11 mouse cellular contexts compared by ENCODE assay signal in genomic region chr9:66886818-66887217, GRCm38 (mm10). TPM values are rescaled to one million over a fixed set of nuclear protein-coding genes. Genes with fewer than 3 reads are reported as not detected.
DNase-seq lines count a peak whose midpoint lies in the region; ATAC-seq and TF ChIP-seq lines count a peak whose summit lies in the region.
"Had no signal": no experiment of that assay in that cellular context is flagged by ENCODE, and none has a peak within 500 bp of the region (broad histone marks: within the 10 kb centered on the region; RNA-seq: fewer than 3 reads in every experiment).

No protein-coding gene starts in this region.

- H3K9ac ChIP-seq in forebrain, postnatal 0 days: no peak overlapping the region
- H3K9ac ChIP-seq in midbrain, embryonic 11.5 days (ENCODE audit: low read length): no peak overlapping the region
- no peak overlapping the region for H3K9ac ChIP-seq in midbrain, postnatal 0 days (replicated peaks; ENCODE audit: low read length, poor library complexity, severe bottlenecking)
- H3K9ac ChIP-seq in liver, embryonic 11.5 days (ENCODE audit: low read depth, low read length): no peak overlapping the region
- no peak overlapping the region for H3K9ac ChIP-seq in neural tube, embryonic 14.5 days (replicated peaks; ENCODE audit: low read depth, low read length)
- H3K9ac ChIP-seq: embryonic facial prominence, embryonic 13.5 days; lung, embryonic 15.5 days had no signal

- no peak for ATAC-seq in forebrain, postnatal 0 days
- no peak for ATAC-seq in midbrain, embryonic 11.5 days (ENCODE audit: low FRiP score)
- ATAC-seq in midbrain, postnatal 0 days (ENCODE audit: low FRiP score): no peak
- ATAC-seq in liver, embryonic 11.5 days (replicated peaks; ENCODE audit: low FRiP score): peak; percentile 54; the same call in 1 of the 2 replicates
- ATAC-seq in neural tube, embryonic 14.5 days (ENCODE audit: low read depth): no peak
- ATAC-seq: Patski had no signal

- WGBS in forebrain, embryonic 10.5 days: 80% methylated on average over 6 of the region's 6 CpGs
- WGBS in forebrain, postnatal 0 days: 81% methylated on average over 6 of the region's 6 CpGs
- 81% methylated on average over 6 of the region's 6 CpGs for WGBS in midbrain, embryonic 11.5 days
- 79% methylated on average over 6 of the region's 6 CpGs for WGBS in midbrain, postnatal 0 days
- WGBS in liver, embryonic 11.5 days: 61% methylated on average over 6 of the region's 6 CpGs
- WGBS in neural tube, embryonic 14.5 days: 85% methylated on average over 6 of the region's 6 CpGs

- H3K4me2 ChIP-seq in forebrain, postnatal 0 days (ENCODE audit: low read depth): no peak overlapping the region
- no peak overlapping the region for H3K4me2 ChIP-seq in midbrain, embryonic 11.5 days
- H3K4me2 ChIP-seq in midbrain, postnatal 0 days (ENCODE audit: low read depth, low read length, poor library complexity, severe bottlenecking): no peak overlapping the region
- no peak overlapping the region for H3K4me2 ChIP-seq in liver, embryonic 11.5 days
- H3K4me2 ChIP-seq in neural tube, embryonic 14.5 days (ENCODE audit: low read depth, low read length): no peak overlapping the region
- H3K4me2 ChIP-seq: embryonic facial prominence, embryonic 13.5 days; lung, embryonic 15.5 days had no signal

- no peak for DNase-seq in forebrain, embryonic 10.5 days (ENCODE audit: extremely low spot score, low spot score)
- no peak for DNase-seq in forebrain, postnatal 0 days
- peak; percentile 79 for DNase-seq in midbrain, embryonic 11.5 days (ENCODE audit: low spot score, missing footprints)
- no peak for DNase-seq in midbrain, postnatal 0 days (ENCODE audit: low spot score)
- no peak for DNase-seq in liver, embryonic 11.5 days (ENCODE audit: low spot score)
- DNase-seq in cerebellum, postnatal 36 days: no peak
- DNase-seq in spleen, postnatal 14 days (ENCODE audit: low spot score in 2 of 2): no peak

- H3K27ac ChIP-seq in forebrain, embryonic 10.5 days: 0 out of 2 replicates have a peak overlapping the region, but pooled peaks have one; percentile 8
- H3K27ac ChIP-seq in forebrain, postnatal 0 days (ENCODE audit: low read depth, low read length): no peak overlapping the region
- no peak overlapping the region for H3K27ac ChIP-seq in midbrain, embryonic 11.5 days (ENCODE audit: low read depth, low read length)
- no peak overlapping the region for H3K27ac ChIP-seq in midbrain, postnatal 0 days (ENCODE audit: low read depth, low read length)
- peak overlapping the region; percentile 21; the same call in 1 of the 2 replicates for H3K27ac ChIP-seq in liver, embryonic 11.5 days (ENCODE audit: low read depth, low read length)
- 0 out of 2 replicates have a peak overlapping the region, but pooled peaks have one; percentile 22 for H3K27ac ChIP-seq in neural tube, embryonic 14.5 days (ENCODE audit: low read depth, low read length)
- H3K27ac ChIP-seq: embryonic facial prominence, embryonic 13.5 days; lung, embryonic 15.5 days had no signal

- TF ChIP-seq CTCF in forebrain, postnatal 0 days (IDR thresholded peaks at IDR 0.05; ENCODE audit: low read depth): no peak
- TF ChIP-seq CTCF in midbrain, postnatal 0 days (IDR thresholded peaks at IDR 0.05): no peak

- peaks cover 2% of the 10 kb centered on the region; the same call in 1 of the 2 replicates for H3K9me3 ChIP-seq in forebrain, embryonic 10.5 days
- no peaks in the 10 kb centered on the region for H3K9me3 ChIP-seq in forebrain, postnatal 0 days (ENCODE audit: low read length)
- H3K9me3 ChIP-seq in midbrain, embryonic 11.5 days (ENCODE audit: control insufficient read depth, low read length): no peaks in the 10 kb centered on the region
- no peaks in the 10 kb centered on the region for H3K9me3 ChIP-seq in midbrain, postnatal 0 days (ENCODE audit: low read length)
- no peaks in the 10 kb centered on the region for H3K9me3 ChIP-seq in liver, embryonic 11.5 days (ENCODE audit: control insufficient read depth, low read length)
- H3K9me3 ChIP-seq in neural tube, embryonic 14.5 days (ENCODE audit: control insufficient read depth, low read length): no peaks in the 10 kb centered on the region
- H3K9me3 ChIP-seq: embryonic facial prominence, embryonic 13.5 days; lung, embryonic 15.5 days had no signal

- H3K36me3 ChIP-seq in forebrain, embryonic 10.5 days (replicated peaks): no peaks in the 10 kb centered on the region
- no peaks in the 10 kb centered on the region for H3K36me3 ChIP-seq in forebrain, postnatal 0 days (ENCODE audit: insufficient read depth)
- H3K36me3 ChIP-seq in midbrain, embryonic 11.5 days (ENCODE audit: control insufficient read depth, insufficient read depth, low read length): no peaks in the 10 kb centered on the region
- no peaks in the 10 kb centered on the region for H3K36me3 ChIP-seq in midbrain, postnatal 0 days (ENCODE audit: insufficient read depth, low read length)
- no peaks in the 10 kb centered on the region for H3K36me3 ChIP-seq in liver, embryonic 11.5 days (ENCODE audit: control insufficient read depth, insufficient read depth, low read length)
- no peaks in the 10 kb centered on the region for H3K36me3 ChIP-seq in neural tube, embryonic 14.5 days (ENCODE audit: control insufficient read depth, insufficient read depth, low read length)
- H3K36me3 ChIP-seq: embryonic facial prominence, embryonic 13.5 days; lung, embryonic 15.5 days had no signal

- H3K4me3 ChIP-seq in forebrain, embryonic 10.5 days: no peak overlapping the region
- H3K4me3 ChIP-seq in forebrain, postnatal 0 days (ENCODE audit: low read depth, low read length): no peak overlapping the region
- H3K4me3 ChIP-seq in midbrain, embryonic 11.5 days (ENCODE audit: low read depth, low read length): no peak overlapping the region
- H3K4me3 ChIP-seq in midbrain, postnatal 0 days (ENCODE audit: low read depth, low read length): no peak overlapping the region
- H3K4me3 ChIP-seq in liver, embryonic 11.5 days (ENCODE audit: low read depth, low read length): no peak overlapping the region
- no peak overlapping the region for H3K4me3 ChIP-seq in neural tube, embryonic 14.5 days (ENCODE audit: low read depth, low read length)
- H3K4me3 ChIP-seq: embryonic facial prominence, embryonic 13.5 days; lung, embryonic 15.5 days had no signal

- peaks cover 59% of the 10 kb centered on the region for H3K4me1 ChIP-seq in forebrain, embryonic 10.5 days
- H3K4me1 ChIP-seq in forebrain, postnatal 0 days (ENCODE audit: insufficient read depth): 0 out of 2 replicates have a peak, but pooled peaks cover 3% of the 10 kb centered on the region
- peaks cover 26% of the 10 kb centered on the region for H3K4me1 ChIP-seq in midbrain, embryonic 11.5 days (ENCODE audit: control insufficient read depth, insufficient read depth, low read length)
- no peaks in the 10 kb centered on the region for H3K4me1 ChIP-seq in midbrain, postnatal 0 days (ENCODE audit: insufficient read depth, low read length)
- H3K4me1 ChIP-seq in liver, embryonic 11.5 days (replicated peaks; ENCODE audit: control insufficient read depth, insufficient read depth, low read length): peaks cover 32% of the 10 kb centered on the region
- H3K4me1 ChIP-seq in neural tube, embryonic 14.5 days (ENCODE audit: control insufficient read depth, insufficient read depth, low read length): peaks cover 13% of the 10 kb centered on the region

- no peaks in the 10 kb centered on the region for H3K27me3 ChIP-seq in forebrain, embryonic 10.5 days (ENCODE audit: poor library complexity, severe bottlenecking)
- no peaks in the 10 kb centered on the region for H3K27me3 ChIP-seq in forebrain, postnatal 0 days (ENCODE audit: insufficient read depth, low read length)
- no peaks in the 10 kb centered on the region for H3K27me3 ChIP-seq in midbrain, embryonic 11.5 days (ENCODE audit: control insufficient read depth, insufficient read depth, low read length)
- H3K27me3 ChIP-seq in midbrain, postnatal 0 days (ENCODE audit: insufficient read depth, low read length): no peaks in the 10 kb centered on the region
- no peaks in the 10 kb centered on the region for H3K27me3 ChIP-seq in liver, embryonic 11.5 days (replicated peaks; ENCODE audit: control insufficient read depth, insufficient read depth, low read length)
- no peaks in the 10 kb centered on the region for H3K27me3 ChIP-seq in neural tube, embryonic 14.5 days (ENCODE audit: control insufficient read depth, insufficient read depth, low read length)
- H3K27me3 ChIP-seq: embryonic facial prominence, embryonic 13.5 days; lung, embryonic 15.5 days; Patski had no signal

RNA-seq across cellular contexts. Expression of gene Rab8b, which starts 32.7 kb away (rescaled TPM):
- 33.4 and 34.0 TPM in 2 replicates for polyA plus RNA-seq in forebrain, embryonic 10.5 days (2016; fragmentation: Nextera tagmentation; extraction: Ambion mirVana)
- 22.2 and 30.7 TPM in 2 replicates for total RNA-seq in forebrain, postnatal 0 days (2014; rRNA removed)
- polyA plus RNA-seq in forebrain, postnatal 0 days (2015; fragmentation: Nextera tagmentation; extraction: Ambion mirVana): 6.0 and 20.7 TPM in 2 replicates
- polyA plus RNA-seq in midbrain, embryonic 11.5 days (2014; fragmentation: Nextera tagmentation; extraction: Ambion mirVana): 29.5 and 37.1 TPM in 2 replicates
- total RNA-seq in midbrain, postnatal 0 days (2014; rRNA removed): 26.0 and 29.6 TPM in 2 replicates
- polyA plus RNA-seq in midbrain, postnatal 0 days (2015; fragmentation: Nextera tagmentation; extraction: Ambion mirVana): 15.2 and 18.2 TPM in 2 replicates
- polyA plus RNA-seq in liver, embryonic 11.5 days (2014; fragmentation: Nextera tagmentation; extraction: Ambion mirVana): 43.1 and 44.3 TPM in 2 replicates
- polyA plus RNA-seq in neural tube, embryonic 14.5 days (2014; fragmentation: Nextera tagmentation; extraction: Ambion mirVana): 35.5 and 41.1 TPM in 2 replicates

RNA-seq across cellular contexts. Expression of gene Aph1c, which starts 52.3 kb away (rescaled TPM):
- 1.00 and 1.5 TPM in 2 replicates for polyA plus RNA-seq in forebrain, embryonic 10.5 days (2016; fragmentation: Nextera tagmentation; extraction: Ambion mirVana)
- 1.0 and 2.2 TPM in 2 replicates for total RNA-seq in forebrain, postnatal 0 days (2014; rRNA removed)
- polyA plus RNA-seq in forebrain, postnatal 0 days (2015; fragmentation: Nextera tagmentation; extraction: Ambion mirVana): 2.9 and 3.6 TPM in 2 replicates
- polyA plus RNA-seq in midbrain, embryonic 11.5 days (2014; fragmentation: Nextera tagmentation; extraction: Ambion mirVana): 1.5 and 1.7 TPM in 2 replicates
- 1.3 and 4.1 TPM in 2 replicates for total RNA-seq in midbrain, postnatal 0 days (2014; rRNA removed)
- polyA plus RNA-seq in midbrain, postnatal 0 days (2015; fragmentation: Nextera tagmentation; extraction: Ambion mirVana): 3.4 TPM in 2 replicates
- polyA plus RNA-seq in liver, embryonic 11.5 days (2014; fragmentation: Nextera tagmentation; extraction: Ambion mirVana): 1.6 and 2.0 TPM in 2 replicates
- polyA plus RNA-seq in neural tube, embryonic 14.5 days (2014; fragmentation: Nextera tagmentation; extraction: Ambion mirVana): 2.3 and 4.0 TPM in 2 replicates

RNA-seq across cellular contexts. Expression of gene Rps27l, which starts 59.1 kb away (rescaled TPM):
- polyA plus RNA-seq in forebrain, embryonic 10.5 days (2016; fragmentation: Nextera tagmentation; extraction: Ambion mirVana): 818 and 845 TPM in 2 replicates
- 129 and 139 TPM in 2 replicates for total RNA-seq in forebrain, postnatal 0 days (2014; rRNA removed)
- polyA plus RNA-seq in forebrain, postnatal 0 days (2015; fragmentation: Nextera tagmentation; extraction: Ambion mirVana): 208 and 277 TPM in 2 replicates
- 612 and 702 TPM in 2 replicates for polyA plus RNA-seq in midbrain, embryonic 11.5 days (2014; fragmentation: Nextera tagmentation; extraction: Ambion mirVana)
- 45.8 and 51.7 TPM in 2 replicates for total RNA-seq in midbrain, postnatal 0 days (2014; rRNA removed)
- 160 and 168 TPM in 2 replicates for polyA plus RNA-seq in midbrain, postnatal 0 days (2015; fragmentation: Nextera tagmentation; extraction: Ambion mirVana)
- polyA plus RNA-seq in liver, embryonic 11.5 days (2014; fragmentation: Nextera tagmentation; extraction: Ambion mirVana): 1,011 and 1,028 TPM in 2 replicates
- 188 and 216 TPM in 2 replicates for polyA plus RNA-seq in neural tube, embryonic 14.5 days (2014; fragmentation: Nextera tagmentation; extraction: Ambion mirVana)

Comparison
In these comparisons a context has a peak if more than half of its experiments do, and no peak if none do; other contexts are left out.
1. H3K27ac ChIP-seq: peak in forebrain, embryonic 10.5 days (single experiment), liver, embryonic 11.5 days (single experiment) and neural tube, embryonic 14.5 days (single experiment); none in forebrain, postnatal 0 days (single experiment), midbrain, embryonic 11.5 days (single experiment) and midbrain, postnatal 0 days (single experiment).